Mouse (Mus musculus) kidney, adult 2 months (tissue): ENCODE results near the gene Epb41.

Source experiments
- CTCF ChIP-seq: fragments of 200-500 bp; conservative IDR thresholded peaks from 2 replicates; pipeline ENCODE4 v1.5.1; 2011; ENCODE audit warnings: low read depth, mild to moderate bottlenecking, control low read depth, low read length, moderate library complexity, mixed read lengths; ENCODE audit not compliant: insufficient read depth, insufficient read length
- POLR2A ChIP-seq: fragments of 200-500 bp; IDR thresholded peaks from one replicate; pipeline ENCODE4 v1.6.1; 2011; ENCODE audit warnings: low read depth, low read length, control low read depth

- TF ChIP-seq POLR2A: no peak
- TF ChIP-seq CTCF: no peak
Observed at GRCm38 (mm10) chr4:132065578-132065977, 9.5 kb downstream of the Epb41 start.
